Mouse (Mus musculus): Measurements from ENCODE around the gene Efcab9. TPM values are rescaled to one million over a fixed set of nuclear protein-coding genes. Genes with fewer than 3 reads are reported as not detected.

The Efcab9 gene
- total and polyA plus RNA-seq, 2 experiments from 2014 or later, result not detected

DNA sequence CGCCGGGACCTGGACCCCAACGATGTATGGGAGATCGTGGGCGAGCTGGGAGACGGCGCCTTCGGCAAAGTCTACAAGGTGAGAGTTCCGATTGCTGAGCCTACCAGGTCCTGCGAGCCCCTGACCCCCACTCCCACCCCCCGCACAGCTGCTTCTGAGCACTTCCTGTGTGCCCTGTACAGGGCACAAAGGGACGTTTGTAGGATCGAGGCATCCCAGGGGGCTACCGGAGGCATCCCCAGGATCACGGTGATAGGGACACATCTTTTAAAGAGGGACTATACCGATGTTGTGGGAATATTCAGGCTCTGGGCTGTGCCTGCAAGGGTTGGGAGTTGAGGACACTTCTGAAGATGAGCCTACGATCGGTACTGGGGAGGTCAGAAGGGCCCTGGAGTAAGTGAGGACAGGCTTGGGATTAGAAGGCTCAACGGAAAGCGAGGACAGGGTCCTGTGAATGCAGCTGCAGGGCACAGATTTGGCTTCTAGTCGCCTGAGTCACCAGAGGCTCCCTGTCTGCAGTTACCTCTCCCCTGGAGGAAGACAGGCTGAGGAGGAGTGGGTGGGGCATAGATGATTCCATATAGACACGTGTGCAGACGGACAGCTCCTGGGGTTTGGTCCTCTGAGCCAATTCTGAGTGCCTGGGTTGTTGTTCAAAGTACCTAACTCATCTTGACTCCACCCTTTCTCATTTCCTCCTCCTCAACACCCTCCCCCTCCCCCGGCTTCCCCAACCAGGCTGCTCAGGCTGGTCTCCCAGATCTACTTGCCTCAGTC is 1.8 kb upstream of the Efcab9 start:
- no peaks in the 10 kb centered on the region for H3K36me3 ChIP-seq (ENCODE audit: insufficient read depth, low read length)
- H3K4me1 ChIP-seq (ENCODE audit: insufficient read depth, low read length), result 0 out of 2 replicates have a peak, but pooled peaks cover 15% of the 10 kb centered on the region
- WGBS, result 1% methylated on average over 24 of the region's 24 CpGs
- no peaks in the 10 kb centered on the region for H3K27me3 ChIP-seq (ENCODE audit: insufficient read depth, low read length)
- peak overlapping the region; percentile 68 for H3K4me3 ChIP-seq (ENCODE audit: low read length)
- TF ChIP-seq CTCF (IDR thresholded peaks at IDR 0.05; ENCODE audit: low read depth), result no peak
- DNase-seq (ENCODE audit: low spot score) (peak; percentile 24), ATAC-seq (peak; percentile 50)
- peak overlapping the region; percentile 100 for H3K4me2 ChIP-seq (ENCODE audit: low read depth, low read length)
- peak overlapping the region; percentile 60 for H3K9ac ChIP-seq (replicated peaks; ENCODE audit: low read length)
- no peak overlapping the region for H3K27ac ChIP-seq
- no peaks in the 10 kb centered on the region for H3K9me3 ChIP-seq (ENCODE audit: low read length)

DNA sequence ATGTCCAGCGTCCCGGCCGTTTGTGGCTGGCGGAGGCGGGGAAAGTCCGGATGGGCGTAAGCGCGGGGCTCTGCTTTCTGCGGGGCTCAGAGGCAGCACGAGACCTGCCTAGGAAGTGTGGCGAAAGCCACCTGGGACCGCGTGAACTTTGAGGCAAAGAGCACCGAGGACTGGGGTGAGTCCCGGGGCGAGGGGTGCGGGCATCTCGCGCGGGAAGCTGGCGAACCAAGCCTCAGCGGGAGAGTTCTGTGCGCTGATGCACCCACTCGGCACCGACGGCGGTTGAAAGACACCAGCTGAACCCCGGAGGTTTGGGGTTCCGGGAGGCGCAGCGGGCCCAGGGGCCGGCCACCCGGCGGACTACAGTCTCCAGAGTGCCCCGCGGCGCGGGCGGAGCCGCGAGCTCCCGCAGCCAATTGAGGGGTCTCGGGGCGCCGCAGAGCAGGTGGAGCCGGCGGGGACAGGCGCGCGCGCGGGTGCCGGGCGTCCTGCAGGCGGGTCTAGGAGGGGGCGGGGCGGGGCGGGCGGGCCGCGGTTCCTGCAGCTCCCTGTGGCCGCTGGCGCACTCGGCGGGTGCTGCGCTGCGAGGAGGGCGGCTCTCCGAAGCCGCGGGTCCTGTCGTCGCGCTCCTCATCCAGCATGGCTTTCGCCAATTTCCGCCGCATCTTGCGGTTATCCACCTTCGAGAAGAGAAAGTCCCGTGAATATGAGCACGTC is 1.0 kb upstream of the Efcab9 start, which contains the start of gene Stk10:
Gene Stk10 (plus strand): TSS at position 541 of the 717 bp plus-strand sequence.
- 1% methylated on average over 53 of the region's 82 CpGs for WGBS
- TF ChIP-seq CTCF (IDR thresholded peaks at IDR 0.05; ENCODE audit: low read depth), result no peak
- Histone ChIP-seq H3K9ac (replicated peaks; ENCODE audit: low read length) (peak within 1 kb of the TSS; percentile 60), H3K36me3 (ENCODE audit: insufficient read depth, low read length) (no peaks in the 10 kb centered on the region), H3K4me1 (ENCODE audit: insufficient read depth, low read length) (0 out of 2 replicates have a peak, but pooled peaks cover 10% of the 10 kb centered on the region), H3K27ac (no peak within 1 kb of the TSS), H3K4me3 (ENCODE audit: low read length) (peak within 1 kb of the TSS; percentile 68), H3K27me3 (ENCODE audit: insufficient read depth, low read length) (no peaks in the 10 kb centered on the region), H3K9me3 (ENCODE audit: low read length) (no peaks in the 10 kb centered on the region), H3K4me2 (ENCODE audit: low read depth, low read length) (peak within 1 kb of the TSS; percentile 100)
- DNase-seq (ENCODE audit: low spot score) (peak; percentile 89), ATAC-seq (peak; percentile 93)

DNA sequence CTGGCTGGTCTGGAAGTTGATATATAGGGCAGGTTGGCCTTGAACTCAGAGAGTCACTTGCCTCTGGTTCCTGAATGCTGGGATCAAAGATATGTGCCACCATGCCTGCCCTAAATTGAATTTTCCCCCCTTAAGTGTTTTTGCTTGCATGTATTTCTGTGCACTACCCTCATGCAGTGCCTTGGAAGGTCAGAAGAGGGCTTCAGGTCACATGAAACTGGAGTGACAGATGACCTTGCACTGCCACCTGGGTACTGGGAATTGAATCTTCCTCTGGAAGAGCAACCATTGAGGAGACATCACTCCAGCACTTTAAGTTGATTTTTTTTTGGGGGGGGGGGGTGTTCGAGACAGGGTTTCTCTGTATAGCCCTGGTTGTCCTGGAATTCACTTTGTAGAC is 1.7 kb downstream of the Efcab9 start:
- DNase-seq (ENCODE audit: low spot score), result no peak

DNA sequence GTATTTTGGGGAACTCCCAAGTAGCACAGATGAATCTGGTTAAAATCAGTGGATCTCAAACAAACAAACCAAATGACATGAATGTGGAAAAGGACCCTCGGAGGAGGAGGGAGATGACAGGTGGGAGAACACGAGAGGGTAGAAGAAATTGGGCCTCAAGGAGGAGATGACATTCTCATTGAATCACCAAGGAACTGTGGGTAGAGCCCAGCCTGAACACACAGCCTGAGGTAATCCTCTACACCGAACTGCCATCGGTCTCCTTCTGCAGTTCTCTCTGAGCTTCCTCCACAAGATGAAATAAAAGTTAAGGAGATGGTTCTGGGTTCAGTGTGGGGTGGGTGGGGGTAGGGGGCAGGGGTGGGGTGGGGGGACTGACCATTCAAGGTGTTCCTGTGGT is 4.9 kb downstream of the Efcab9 start:
- H3K36me3 ChIP-seq (ENCODE audit: insufficient read depth, low read length), result no peaks in the 10 kb centered on the region
- 90% methylated on average over 4 of the region's 4 CpGs for WGBS
- DNase-seq (ENCODE audit: low spot score), result no peak
- H3K27ac ChIP-seq, result no peak overlapping the region
- no peaks in the 10 kb centered on the region for H3K27me3 ChIP-seq (ENCODE audit: insufficient read depth, low read length)
- H3K4me3 ChIP-seq (ENCODE audit: low read length), result no peak overlapping the region
- TF ChIP-seq CTCF (IDR thresholded peaks at IDR 0.05; ENCODE audit: low read depth), result no peak
- no peak overlapping the region for H3K4me2 ChIP-seq (ENCODE audit: low read depth, low read length)
- H3K9ac ChIP-seq (replicated peaks; ENCODE audit: low read length), result no peak overlapping the region
- no peaks in the 10 kb centered on the region for H3K4me1 ChIP-seq (ENCODE audit: insufficient read depth, low read length)
- no peaks in the 10 kb centered on the region for H3K9me3 ChIP-seq (ENCODE audit: low read length)
- ATAC-seq, result no peak

More for the DNA sequence above, 1.7 kb downstream of the Efcab9 start:
- Histone ChIP-seq H3K27ac (no peak overlapping the region), H3K4me3 (ENCODE audit: low read length) (no peak overlapping the region), H3K27me3 (ENCODE audit: insufficient read depth, low read length) (no peaks in the 10 kb centered on the region), H3K4me2 (ENCODE audit: low read depth, low read length) (no peak overlapping the region), H3K36me3 (ENCODE audit: insufficient read depth, low read length) (no peaks in the 10 kb centered on the region), H3K9ac (replicated peaks; ENCODE audit: low read length) (no peak overlapping the region), H3K4me1 (ENCODE audit: insufficient read depth, low read length) (0 out of 2 replicates have a peak, but pooled peaks cover 10% of the 10 kb centered on the region), H3K9me3 (ENCODE audit: low read length) (no peaks in the 10 kb centered on the region)
- TF ChIP-seq CTCF (IDR thresholded peaks at IDR 0.05; ENCODE audit: low read depth), result 0 out of 2 replicates have a peak, but pooled peaks have one; percentile 20
- no peak for ATAC-seq
- WGBS, result 75% methylated on average over 1 of the region's 1 CpGs

DNA sequence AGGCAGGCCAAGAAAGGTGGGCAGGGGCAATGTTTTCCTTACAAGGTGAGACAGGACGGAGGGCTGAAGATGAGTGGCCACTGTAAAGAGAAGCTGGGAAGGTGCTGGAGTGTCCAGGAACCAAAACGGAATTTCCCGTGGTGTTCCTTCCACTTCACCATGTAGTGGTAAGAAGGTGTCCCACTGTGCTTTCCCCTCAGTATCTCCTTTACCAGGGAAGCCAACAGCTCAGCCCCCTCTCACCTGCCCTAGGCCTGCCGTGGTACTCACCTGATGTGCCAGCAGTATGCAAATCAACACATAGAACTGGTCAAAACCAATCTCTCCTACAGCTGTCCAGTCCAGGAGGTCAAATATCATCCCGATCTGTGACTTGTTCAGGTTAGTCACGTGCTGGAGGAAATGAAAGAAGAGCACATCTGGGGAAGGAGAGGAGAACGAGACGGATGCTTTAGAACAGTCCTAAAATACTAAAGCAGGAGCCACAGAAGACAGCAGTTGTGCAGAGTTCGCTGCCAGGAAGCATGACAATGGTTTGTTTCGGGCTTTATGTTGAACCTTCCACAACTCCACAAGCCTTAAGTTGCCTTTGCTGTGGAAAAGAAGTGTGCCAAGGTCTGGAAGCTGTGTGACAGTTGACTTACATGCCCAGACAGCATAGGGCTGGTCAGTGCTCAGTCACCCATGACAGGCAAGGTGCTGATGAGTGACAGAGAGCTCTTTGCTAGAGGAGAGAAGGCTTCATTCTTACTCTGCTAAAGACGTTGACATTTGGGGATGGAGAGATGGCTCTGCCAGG is 7.6 kb downstream of the Efcab9 start:
- no peaks in the 10 kb centered on the region for H3K4me1 ChIP-seq (ENCODE audit: insufficient read depth, low read length)
- no peak for TF ChIP-seq CTCF (IDR thresholded peaks at IDR 0.05; ENCODE audit: low read depth)
- 80% methylated on average over 11 of the region's 11 CpGs for WGBS
- H3K9ac ChIP-seq (replicated peaks; ENCODE audit: low read length), result no peak overlapping the region
- ATAC-seq (no peak), DNase-seq (ENCODE audit: low spot score) (no peak)
- no peak overlapping the region for H3K4me3 ChIP-seq (ENCODE audit: low read length)
- H3K27me3 ChIP-seq (ENCODE audit: insufficient read depth, low read length), result no peaks in the 10 kb centered on the region
- no peaks in the 10 kb centered on the region for H3K36me3 ChIP-seq (ENCODE audit: insufficient read depth, low read length)
- H3K27ac ChIP-seq, result no peak overlapping the region
- H3K9me3 ChIP-seq (ENCODE audit: low read length), result no peaks in the 10 kb centered on the region
- no peak overlapping the region for H3K4me2 ChIP-seq (ENCODE audit: low read depth, low read length)

DNA sequence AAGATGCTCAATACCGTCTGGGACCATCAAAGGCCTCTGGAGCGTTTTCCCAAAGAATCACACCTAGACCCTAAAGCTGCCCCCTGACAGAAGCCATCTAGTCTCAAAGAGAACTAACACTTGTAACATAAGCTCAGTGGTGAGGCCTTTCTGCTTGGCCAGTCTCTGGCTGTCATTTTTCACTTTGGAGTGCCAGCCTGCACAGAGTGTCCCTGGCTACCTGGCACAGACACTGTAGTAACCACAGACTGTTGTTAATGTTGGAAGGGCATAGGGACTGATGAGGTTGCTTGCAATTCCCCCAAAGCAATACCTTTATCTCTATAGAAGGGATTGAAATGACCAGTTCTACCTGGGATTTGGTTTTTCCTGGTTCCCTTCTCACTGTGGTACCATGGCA is 10.6 kb downstream of the Efcab9 start:
- no peak for TF ChIP-seq CTCF (IDR thresholded peaks at IDR 0.05; ENCODE audit: low read depth)
- Histone ChIP-seq H3K4me1 (ENCODE audit: insufficient read depth, low read length) (no peaks in the 10 kb centered on the region), H3K9me3 (ENCODE audit: low read length) (no peaks in the 10 kb centered on the region), H3K4me2 (ENCODE audit: low read depth, low read length) (no peak overlapping the region), H3K36me3 (ENCODE audit: insufficient read depth, low read length) (no peaks in the 10 kb centered on the region), H3K4me3 (ENCODE audit: low read length) (no peak overlapping the region), H3K27me3 (ENCODE audit: insufficient read depth, low read length) (no peaks in the 10 kb centered on the region), H3K27ac (no peak overlapping the region), H3K9ac (replicated peaks; ENCODE audit: low read length) (no peak overlapping the region)
- 84% methylated on average over 2 of the region's 2 CpGs for WGBS
- ATAC-seq, result no peak
- no peak for DNase-seq (ENCODE audit: low spot score)
